Mouse (Mus musculus) embryonic stem cell, embryonic (primary cell): ENCODE results near the gene Gm45837.

Experiments used
- CTCF ChIA-PET, 4 experiments: fragments of 300-600 bp in 2 of 4; fragments of 350-600 bp in 2 of 4; sonication (Branson Sonifier 250); formaldehyde crosslinking; loops; one replicate each; lab custom pipeline; 2022; ENCODE audit warnings: inconsistent platforms in 2 of 4; lab: Charles Lee
- POLR2A ChIA-PET, 4 experiments: fragments of 300-600 bp in 2 of 4; fragments of 350-600 bp in 2 of 4; sonication (Branson Sonifier 250); formaldehyde crosslinking; loops; one replicate each; lab custom pipeline; 2022; ENCODE audit warnings: antibody characterized with exemption in 4 of 4, inconsistent platforms in 1 of 4; lab: Charles Lee

Gene Gm45837

GRCm38 (mm10) chr7:101414661-101415511 lies 4.2 kb downstream of the Gm45837 start:
- ChIA-PET POLR2A (interaction anchor here (0.6 to 1.6 kb wide), 12 partner anchors 10 to 422 kb away, joined by 3 to 5 read pairs (median 4); partner anchors contain the start of gene Arap1 (in 1 of the 4)), CTCF (interaction anchor here (0.5 to 7.5 kb wide), 27 partner anchors 10 to 619 kb away, joined by 3 to 116 read pairs (median 3); partner anchors contain the start of genes Atg16l2 (in 1 of the 4) and Pde2a (in 1 of the 4))

- ChIA-PET POLR2A (interaction anchor here in 3 of 4 experiments (0.6 to 1.6 kb wide), 10 partner anchors 9 to 421 kb away, joined by 3 to 5 read pairs (median 4); partner anchors contain the start of gene Arap1 (in 1 of the 3)), CTCF (interaction anchor here (0.5 to 7.5 kb wide), 20 partner anchors 10 to 1243 kb away, joined by 3 to 116 read pairs (median 4); partner anchors contain the start of gene Pde2a (in 1 of the 4))
Observed at GRCm38 (mm10) chr7:101415512-101416100, 4.9 kb downstream of the Gm45837 start.

GRCm38 (mm10) chr7:101416391-101416790 lies 5.7 kb downstream of the Gm45837 start:
- ChIA-PET POLR2A (interaction anchor here in 2 of 4 experiments (0.6 to 1.6 kb wide), 3 partner anchors 10 to 355 kb away, joined by 3 to 7 read pairs (median 4); no protein-coding TSS in a partner anchor), CTCF (interaction anchor here in 3 of 4 experiments (0.5 to 7.5 kb wide), 6 partner anchors 9 to 1244 kb away, joined by 3 to 116 read pairs (median 4); partner anchors contain the start of gene Pde2a (in 1 of the 3))

- CTCF ChIA-PET = no interaction called here
- POLR2A ChIA-PET = interaction anchor here in 1 of 4 experiments (1.4 to 2.5 kb wide), 2 partner anchors 8 to 9 kb away, joined by 4 to 6 read pairs; partner anchors contain the start of gene Gm45837
Observed at GRCm38 (mm10) chr7:101419013-101419770, 8.5 kb downstream of the Gm45837 start.

GRCm38 (mm10) chr7:101421529-101421928 lies 10.8 kb downstream of the Gm45837 start, which contains the start of gene Pde2a:
Gene Pde2a (plus strand): TSS chr7:101421691.
- ChIA-PET POLR2A (interaction anchor here in 1 of 4 experiments (2.5 kb wide), 1 partner anchor 11 kb away, joined by 6 read pairs; the partner anchor contains the start of gene Gm45837), CTCF (interaction anchor here (0.6 to 10.1 kb wide), 8 partner anchors 8 to 130 kb away, joined by 3 to 116 read pairs (median 7); partner anchors contain the start of gene Gm45837 (in 2 of the 4))

- ChIA-PET POLR2A (interaction anchor here in 1 of 4 experiments (1.1 kb wide), 1 partner anchor 111 kb away, joined by 4 read pairs; no protein-coding TSS in a partner anchor), CTCF (interaction anchor here (0.6 to 10.1 kb wide), 12 partner anchors 8 to 131 kb away, joined by 3 to 116 read pairs (median 4); partner anchors contain the start of gene Gm45837 (in 2 of the 4))
Observed at GRCm38 (mm10) chr7:101422069-101422468, 11.4 kb downstream of the Gm45837 start.

- CTCF ChIA-PET = interaction anchor here (0.6 to 10.1 kb wide), 10 partner anchors 9 to 119 kb away, joined by 3 to 116 read pairs (median 4); partner anchors contain the start of gene Gm45837 (in 2 of the 4)
- POLR2A ChIA-PET = interaction anchor here in 1 of 4 experiments (1.1 kb wide), 1 partner anchor 112 kb away, joined by 4 read pairs; no protein-coding TSS in a partner anchor
Observed at GRCm38 (mm10) chr7:101422646-101423045, 12.0 kb downstream of the Gm45837 start.

- CTCF ChIA-PET = interaction anchor here (0.6 to 10.1 kb wide), 6 partner anchors 10 to 383 kb away, joined by 3 to 116 read pairs (median 10); partner anchors contain the start of gene Gm45837 (in 1 of the 4)
- POLR2A ChIA-PET = interaction anchor here in 1 of 4 experiments (0.7 kb wide), 1 partner anchor 1767 kb away, joined by 3 read pairs; no protein-coding TSS in a partner anchor
Observed at GRCm38 (mm10) chr7:101423970-101424369, 13.3 kb downstream of the Gm45837 start.

- ChIA-PET CTCF (interaction anchor here (1.0 to 10.1 kb wide), 18 partner anchors 11 to 130 kb away, joined by 3 to 116 read pairs (median 8); partner anchors contain the start of gene Gm45837 (in 1 of the 4)), POLR2A (interaction anchor here in 2 of 4 experiments (0.6 to 1.8 kb wide), 5 partner anchors 8 to 390 kb away, joined by 3 to 7 read pairs (median 4); no protein-coding TSS in a partner anchor)
Observed at GRCm38 (mm10) chr7:101426692-101427091, 16.0 kb downstream of the Gm45837 start.

- ChIA-PET CTCF (interaction anchor here (0.5 to 10.1 kb wide), 88 partner anchors 10 to 1249 kb away, joined by 3 to 116 read pairs (median 4); partner anchors contain the start of genes Atg16l2 (in 2 of the 4), Clpb (in 1 of the 4), Gm45837 (in 1 of the 4) and Relt (in 1 of the 4)), POLR2A (interaction anchor here (0.7 to 1.7 kb wide), 9 partner anchors 9 to 384 kb away, joined by 3 to 5 read pairs (median 3); no protein-coding TSS in a partner anchor)
Observed at GRCm38 (mm10) chr7:101427736-101428135, 17.1 kb downstream of the Gm45837 start.

- ChIA-PET CTCF (interaction anchor here in 2 of 4 experiments (0.7 to 0.8 kb wide), 2 partner anchors 22 to 41 kb away, joined by 3 read pairs; no protein-coding TSS in a partner anchor), POLR2A (no interaction called here)
Observed at GRCm38 (mm10) chr7:101435038-101435437, 24.4 kb downstream of the Gm45837 start.

- ChIA-PET CTCF (interaction anchor here in 3 of 4 experiments (0.6 to 1.5 kb wide), 7 partner anchors 10 to 100 kb away, joined by 4 to 7 read pairs (median 4); no protein-coding TSS in a partner anchor), POLR2A (interaction anchor here in 1 of 4 experiments (0.7 kb wide), 1 partner anchor 35 kb away, joined by 5 read pairs; no protein-coding TSS in a partner anchor)
Observed at GRCm38 (mm10) chr7:101437876-101438275, 27.2 kb downstream of the Gm45837 start.

GRCm38 (mm10) chr7:101443093-101443492 lies 32.4 kb downstream of the Gm45837 start:
- ChIA-PET CTCF (interaction anchor here in 1 of 4 experiments (1.9 kb wide), 1 partner anchor 31 kb away, joined by 7 read pairs; no protein-coding TSS in a partner anchor), POLR2A (no interaction called here)

- POLR2A ChIA-PET = interaction anchor here in 1 of 4 experiments (1.1 kb wide), 1 partner anchor 50 kb away, joined by 3 read pairs; no protein-coding TSS in a partner anchor
- CTCF ChIA-PET = interaction anchor here in 3 of 4 experiments (0.8 to 1.9 kb wide), 4 partner anchors 16 to 32 kb away, joined by 3 to 7 read pairs (median 4); no protein-coding TSS in a partner anchor
Observed at GRCm38 (mm10) chr7:101444211-101444610, 33.5 kb downstream of the Gm45837 start.

- ChIA-PET CTCF (interaction anchor here (0.6 to 2.9 kb wide), 26 partner anchors 13 to 801 kb away, joined by 3 to 39 read pairs (median 5); partner anchors contain the start of gene Clpb (in 1 of the 4)), POLR2A (no interaction called here)
Observed at GRCm38 (mm10) chr7:101449855-101450254, 39.2 kb downstream of the Gm45837 start.
